Mouse (Mus musculus) limb, embryonic 12.5 days (tissue): ENCODE measurements around the gene Chadl. TPM values are rescaled to one million over a fixed set of nuclear protein-coding genes. Genes with fewer than 3 reads are reported as not detected.
"Not testable (repeated sequence)": the region's sequence is repeated elsewhere in the genome, so short reads cannot be mapped to it uniquely, and the experiment has no call there.

Experiments
- ATAC-seq: fragments of 200-750 bp; cut with Nextera tagmentation; 2 replicates; pipeline ENCODE4 v1.8.0; 2017; ENCODE audit warnings: low read depth, moderate TSS enrichment; ENCODE audit not compliant: insufficient number of reproducible peaks, insufficient read depth, low FRiP score, low TSS enrichment
- H3K27ac ChIP-seq: fragments of 300-500 bp; sonication (generic); 2 replicates; pipeline ENCODE4 v1.5.1; 2016; ENCODE audit warnings: mild to moderate bottlenecking, moderate library complexity
- H3K27me3 ChIP-seq: fragments of 300-500 bp; sonication (generic); 2 replicates; pipeline ENCODE4 v1.6.1; 2016; ENCODE audit warnings: mild to moderate bottlenecking, moderate library complexity
- H3K36me3 ChIP-seq: fragments of 300-500 bp; sonication (generic); 2 replicates; pipeline ENCODE4 v1.6.1; 2016; ENCODE audit warnings: mild to moderate bottlenecking, moderate library complexity
- H3K4me1 ChIP-seq: fragments of 300-500 bp; sonication (generic); replicated peaks from 2 replicates; pipeline ENCODE4 v1.6.1; 2016
- H3K4me2 ChIP-seq: fragments of 300-500 bp; sonication (generic); 2 replicates; pipeline ENCODE4 v1.6.1; 2016; ENCODE audit warnings: mild to moderate bottlenecking, moderate library complexity
- H3K4me3 ChIP-seq: fragments of 300-500 bp; sonication (generic); replicated peaks from 2 replicates; pipeline ENCODE4 v1.5.1; 2016; ENCODE audit warnings: mild to moderate bottlenecking
- H3K9ac ChIP-seq: fragments of 300-500 bp; sonication (generic); replicated peaks from 2 replicates; pipeline ENCODE4 v1.6.1; 2016; ENCODE audit warnings: mild to moderate bottlenecking, moderate library complexity
- H3K9me3 ChIP-seq: fragments of 300-500 bp; sonication (generic); 2 replicates; pipeline ENCODE4 v1.6.1; 2016; ENCODE audit warnings: mild to moderate bottlenecking, moderate library complexity
- WGBS: fragments of 180-500 bp; shearing (Covaris S2); methylation state at CpG from one replicate; pipeline ENCODE4 v1.1.7; 2016; 5-methylcytosine and 5-hydroxymethylcytosine counted together
- polyA plus RNA-seq: library from polyadenylated mRNA; unstranded; fragments of >200 nt; fragmentation: Nextera tagmentation; extraction: Ambion mirVana; gene quantifications from 2 replicates; pipeline ENCODE4 v1.2.1, GENCODE M21; 2016

Gene Chadl
- polyA plus RNA-seq = 10.4 and 11.1 TPM in 2 replicates

DNA sequence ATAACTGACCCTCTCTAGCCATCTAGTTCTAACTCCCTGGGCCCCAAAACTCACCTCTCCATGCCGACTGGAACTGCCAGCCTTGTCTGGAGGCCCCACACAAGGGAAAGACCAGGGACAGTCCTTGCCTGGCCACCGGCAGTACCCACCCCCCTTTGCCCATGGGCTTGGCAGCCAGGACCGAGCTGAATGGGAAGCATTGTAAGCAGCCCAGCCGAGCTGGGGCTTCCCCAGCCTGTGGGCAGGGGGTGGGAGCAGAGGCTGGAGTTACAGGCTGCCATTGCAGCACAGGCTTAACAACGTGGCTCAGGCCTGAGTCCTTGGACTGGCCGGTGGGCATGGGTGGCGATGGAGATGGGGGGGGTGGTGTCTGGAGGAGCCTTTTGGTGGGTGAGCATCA, at the start of gene Chadl:
TSS of gene Chadl (minus strand) at position 113 of the 400 bp plus-strand sequence.
- Histone ChIP-seq H3K4me1 (peaks cover 25% of the 10 kb centered on the region), H3K4me2 (peak within 1 kb of the TSS; percentile 26), H3K27ac (peak within 1 kb of the TSS; percentile 12; the same call in 1 of the 2 replicates), H3K4me3 (peak within 1 kb of the TSS; percentile 9), H3K36me3 (peaks cover 2% of the 10 kb centered on the region; the same call in 1 of the 2 replicates), H3K9ac (peak within 1 kb of the TSS; percentile 18; the same call in 1 of the 2 replicates), H3K9me3 (peaks cover 7% of the 10 kb centered on the region; the same call in 1 of the 2 replicates), H3K27me3 (peaks cover 40% of the 10 kb centered on the region)
- 0 out of 2 replicates have a peak, but pooled peaks have one; percentile 13 for ATAC-seq
- WGBS = 62% methylated on average over 7 of the region's 7 CpGs

- Histone ChIP-seq H3K9me3 (no peaks in the 10 kb centered on the region), H3K27me3 (no peaks in the 10 kb centered on the region), H3K4me3 (peak overlapping the region; percentile 94), H3K4me1 (peaks cover 16% of the 10 kb centered on the region), H3K27ac (peak overlapping the region; percentile 94), H3K4me2 (peak overlapping the region; percentile 85), H3K9ac (peak overlapping the region; percentile 96), H3K36me3 (no peaks in the 10 kb centered on the region)
- ATAC-seq = peak; percentile 64; the same call in 1 of the 2 replicates
- WGBS = under 1% methylated on average over 33 of the region's 33 CpGs
Measured at GRCm38 (mm10) chr15:81745601-81746114, 48.6 kb upstream of the Chadl start.

DNA sequence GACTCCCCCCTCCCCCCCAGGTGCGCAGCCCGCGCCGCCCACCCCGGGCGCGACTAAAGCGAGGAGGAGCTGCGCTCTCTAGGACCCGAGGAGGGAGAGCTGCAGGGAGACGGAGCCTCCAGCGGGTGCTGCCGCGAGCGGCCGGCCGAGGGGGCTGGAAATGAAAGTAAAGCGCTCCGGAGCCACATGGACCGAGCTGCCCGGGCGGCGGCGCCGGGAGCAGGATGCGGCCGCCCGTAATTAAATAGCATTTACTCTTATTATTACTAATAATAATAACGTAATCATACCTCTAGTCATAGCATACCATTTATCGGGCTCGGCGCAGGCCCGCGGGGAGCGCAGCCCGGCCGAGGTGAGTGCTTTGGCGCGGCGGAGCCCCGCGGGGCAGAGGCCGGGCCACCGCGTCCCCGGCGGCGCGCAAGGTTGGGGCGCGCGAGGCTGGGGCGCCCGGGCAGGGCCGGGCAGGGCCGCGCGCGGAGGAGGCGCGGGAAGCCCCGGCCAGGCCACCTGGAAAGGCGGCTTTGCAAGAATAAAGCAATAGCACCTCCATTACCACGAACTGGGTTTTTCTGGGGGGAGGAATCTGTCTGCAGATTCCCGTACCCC, 48.0 kb upstream of the Chadl start, which contains the start of the genes Zc3h7b and Rangap1:
TSS of gene Zc3h7b (plus strand) at position 66 of the 609 bp plus-strand sequence.
TSS of gene Rangap1 (minus strand) at position 539 of the 609 bp plus-strand sequence.
- peak; percentile 76 for ATAC-seq
- H3K27me3 ChIP-seq = no peaks in the 10 kb centered on the region
- H3K4me1 ChIP-seq = peaks cover 16% of the 10 kb centered on the region
- peak within 1 kb of the TSS; percentile 94 for H3K27ac ChIP-seq
- H3K4me2 ChIP-seq = peak within 1 kb of the TSS; percentile 85
- H3K4me3 ChIP-seq = peak within 1 kb of the TSS; percentile 94
- under 1% methylated on average over 56 of the region's 65 CpGs for WGBS
- H3K9me3 ChIP-seq = no peaks in the 10 kb centered on the region
- no peaks in the 10 kb centered on the region for H3K36me3 ChIP-seq
- H3K9ac ChIP-seq = peak within 1 kb of the TSS; percentile 96

- peaks cover 16% of the 10 kb centered on the region for H3K4me1 ChIP-seq
- not testable (repeated sequence) for H3K27ac ChIP-seq, H3K4me2 ChIP-seq, H3K36me3 ChIP-seq, H3K4me3 ChIP-seq, H3K27me3 ChIP-seq, H3K9ac ChIP-seq, ATAC-seq, H3K9me3 ChIP-seq
- 40% methylated on average over 2 of the region's 2 CpGs for WGBS
Measured at GRCm38 (mm10) chr15:81742368-81742767, 45.3 kb upstream of the Chadl start.

GRCm38 (mm10) chr15:81739924-81740323, 42.8 kb upstream of the Chadl start:
- H3K27ac ChIP-seq = no peak overlapping the region
- no peaks in the 10 kb centered on the region for H3K9me3 ChIP-seq
- peaks cover 7% of the 10 kb centered on the region for H3K4me1 ChIP-seq
- 17% methylated on average over 2 of the region's 2 CpGs for WGBS
- H3K27me3 ChIP-seq = no peaks in the 10 kb centered on the region
- no peak for ATAC-seq
- no peak overlapping the region for H3K4me3 ChIP-seq
- no peaks in the 10 kb centered on the region for H3K36me3 ChIP-seq
- H3K9ac ChIP-seq = no peak overlapping the region
- H3K4me2 ChIP-seq = no peak overlapping the region

- H3K9me3 ChIP-seq = no peaks in the 10 kb centered on the region
- H3K27ac ChIP-seq = no peak overlapping the region
- no peak overlapping the region for H3K4me3 ChIP-seq
- H3K9ac ChIP-seq = no peak overlapping the region
- H3K4me1 ChIP-seq = peaks cover 3% of the 10 kb centered on the region
- no peaks in the 10 kb centered on the region for H3K27me3 ChIP-seq
- 82% methylated on average over 3 of the region's 3 CpGs for WGBS
- no peak for ATAC-seq
- H3K36me3 ChIP-seq = no peaks in the 10 kb centered on the region
- H3K4me2 ChIP-seq = no peak overlapping the region
Measured at GRCm38 (mm10) chr15:81739296-81739695, 42.2 kb upstream of the Chadl start.

DNA sequence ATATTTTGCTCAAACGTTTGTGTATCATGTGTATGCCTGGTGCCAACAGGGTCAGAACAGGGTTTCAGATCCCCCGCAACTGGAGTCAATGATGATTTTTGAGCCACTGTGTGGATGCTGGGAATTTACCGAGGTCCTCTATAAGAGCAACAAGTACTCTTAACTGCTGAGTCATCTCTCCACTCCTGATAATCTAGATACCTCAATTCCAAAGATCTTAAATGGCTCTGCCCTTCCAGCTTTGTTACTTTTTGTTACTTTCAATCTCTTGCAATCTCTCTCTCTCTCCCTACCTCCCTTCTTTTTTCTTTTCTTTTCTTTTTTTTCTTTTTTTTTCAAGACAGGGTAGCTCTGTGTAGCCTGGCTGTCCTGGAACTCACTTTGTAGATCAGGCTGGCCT, 38.0 kb upstream of the Chadl start:
- 61% methylated on average over 3 of the region's 3 CpGs for WGBS
- Histone ChIP-seq H3K9ac (no peak overlapping the region), H3K4me3 (no peak overlapping the region), H3K27me3 (no peaks in the 10 kb centered on the region), H3K27ac (no peak overlapping the region), H3K36me3 (no peaks in the 10 kb centered on the region), H3K4me2 (no peak overlapping the region), H3K9me3 (no peaks in the 10 kb centered on the region), H3K4me1 (no peaks in the 10 kb centered on the region)
- ATAC-seq = no peak

DNA sequence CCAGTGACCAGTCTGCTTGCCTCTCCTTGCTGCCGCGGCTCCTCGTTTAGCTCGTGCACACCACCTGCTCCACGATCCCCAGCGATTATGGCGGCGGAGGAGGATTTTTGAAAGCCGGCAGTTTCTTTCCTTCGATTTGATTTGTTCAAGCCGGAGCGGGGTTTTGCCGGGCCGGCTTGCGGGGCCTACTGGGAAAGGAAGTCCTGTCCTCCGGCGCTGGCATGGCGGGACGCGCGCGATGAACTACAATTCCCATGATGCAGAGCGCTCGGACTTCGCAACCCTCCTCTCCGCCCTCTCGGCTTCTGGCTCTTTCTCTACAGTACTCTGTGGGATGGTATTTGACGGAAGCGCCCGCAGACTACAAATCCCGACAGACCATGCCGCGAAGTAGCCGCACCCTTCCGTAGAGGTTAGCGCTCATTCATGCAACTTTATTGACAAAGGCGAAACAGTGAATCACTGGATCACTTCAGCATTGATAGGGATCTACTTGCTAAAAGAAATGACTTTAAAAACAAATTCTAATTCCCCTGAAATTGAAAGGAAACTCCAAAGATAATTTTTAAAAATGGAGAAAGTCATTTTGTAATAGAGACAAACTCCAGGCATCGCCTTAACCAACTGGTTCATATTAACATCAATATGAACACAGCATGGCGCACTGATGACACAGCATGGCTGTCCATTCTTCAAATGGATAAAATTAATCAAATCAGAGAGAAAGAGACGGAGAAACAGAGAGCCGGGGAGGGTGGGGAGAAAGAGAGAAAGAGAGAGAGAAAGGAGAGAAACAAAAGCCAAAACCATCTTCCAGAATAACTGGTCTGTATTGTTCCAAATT, 32.9 kb upstream of the Chadl start:
- peak; percentile 99 for ATAC-seq
- peak overlapping the region; percentile 94 for H3K4me2 ChIP-seq
- WGBS = 5% methylated on average over 41 of the region's 41 CpGs

GRCm38 (mm10) chr15:81729241-81729791, 32.2 kb upstream of the Chadl start:
- no peak; the same call in 1 of the 2 replicates for ATAC-seq
- peaks cover 16% of the 10 kb centered on the region for H3K4me1 ChIP-seq
- under 1% methylated on average over 49 of the region's 49 CpGs for WGBS

More for the DNA sequence above, 32.9 kb upstream of the Chadl start:
- H3K4me1 ChIP-seq = peaks cover 16% of the 10 kb centered on the region
- H3K36me3 ChIP-seq = peaks cover 14% of the 10 kb centered on the region; the same call in 1 of the 2 replicates
- no peaks in the 10 kb centered on the region for H3K9me3 ChIP-seq
- H3K27ac ChIP-seq = peak overlapping the region; percentile 64
- H3K9ac ChIP-seq = peak overlapping the region; percentile 89
- H3K27me3 ChIP-seq = no peaks in the 10 kb centered on the region
- peak overlapping the region; percentile 93 for H3K4me3 ChIP-seq

DNA sequence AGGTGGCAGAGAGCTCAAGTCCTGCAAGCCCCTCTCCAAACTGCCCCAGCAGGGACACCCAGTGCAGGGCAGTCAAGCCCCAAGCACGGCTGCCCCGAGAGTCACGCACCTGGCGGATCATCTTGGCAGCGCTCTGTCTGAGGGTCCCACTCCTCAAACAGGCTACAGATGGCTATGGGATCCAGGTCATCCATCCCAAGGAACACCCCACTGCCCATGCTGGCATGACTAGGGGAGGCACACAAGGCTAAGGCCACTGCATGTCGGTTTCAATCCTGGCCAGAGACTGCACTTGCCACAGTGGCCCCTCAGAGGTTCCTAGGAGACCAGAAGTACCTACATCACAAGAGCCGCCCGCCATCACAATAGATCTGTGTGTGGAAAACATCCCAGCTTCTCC, 28.9 kb upstream of the Chadl start:
- 91% methylated on average over 8 of the region's 8 CpGs for WGBS
- H3K9me3 ChIP-seq = no peaks in the 10 kb centered on the region
- no peak for ATAC-seq
- H3K36me3 ChIP-seq = peaks cover 55% of the 10 kb centered on the region
- no peak overlapping the region for H3K9ac ChIP-seq
- no peak overlapping the region for H3K4me2 ChIP-seq
- H3K4me3 ChIP-seq = no peak overlapping the region
- no peak overlapping the region for H3K27ac ChIP-seq
- H3K27me3 ChIP-seq = no peaks in the 10 kb centered on the region
- H3K4me1 ChIP-seq = peaks cover 16% of the 10 kb centered on the region

More at GRCm38 (mm10) chr15:81729241-81729791, 32.2 kb upstream of the Chadl start:
- Histone ChIP-seq H3K9me3 (no peaks in the 10 kb centered on the region), H3K9ac (peak overlapping the region; percentile 89), H3K4me3 (peak overlapping the region; percentile 93), H3K27ac (peak overlapping the region; percentile 64), H3K4me2 (peak overlapping the region; percentile 94), H3K27me3 (no peaks in the 10 kb centered on the region), H3K36me3 (peaks cover 21% of the 10 kb centered on the region)
